In genomic region chr8:34743137-34743536, GRCm38 (mm10) we compare ENCODE assay signal across 27 mouse cellular contexts.
A peak's percentile ranks its signal among the peaks of the same experiment; 100 is the strongest.
DNase-seq lines count a peak whose midpoint lies in the region; ATAC-seq lines count a peak whose summit lies in the region.
"Had no signal": no experiment of that assay in that cellular context is flagged by ENCODE, and none has a peak within 500 bp of the region (broad histone marks: within the 10 kb centered on the region; RNA-seq: fewer than 3 reads in every experiment).

No protein-coding gene starts in this region.

- H3K27ac ChIP-seq in forebrain, embryonic 16.5 days (ENCODE audit: low read length), result no peak overlapping the region
- no peak overlapping the region for H3K27ac ChIP-seq in forebrain, embryonic 12.5 days
- H3K27ac ChIP-seq in neural tube, embryonic 13.5 days (replicated peaks), result no peak overlapping the region
- H3K27ac ChIP-seq in intestine, embryonic 15.5 days, result no peak overlapping the region
- H3K27ac ChIP-seq: embryonic facial prominence, embryonic 15.5 days; hindbrain, embryonic 14.5 days; limb, embryonic 10.5 days; limb, embryonic 15.5 days; liver, embryonic 13.5 days had no signal

- no peak overlapping the region for H3K4me3 ChIP-seq in forebrain, embryonic 16.5 days (replicated peaks; ENCODE audit: low read length)
- no peak overlapping the region for H3K4me3 ChIP-seq in forebrain, embryonic 12.5 days (replicated peaks)
- no peak overlapping the region for H3K4me3 ChIP-seq in neural tube, embryonic 13.5 days
- H3K4me3 ChIP-seq in intestine, embryonic 15.5 days (replicated peaks), result no peak overlapping the region
- H3K4me3 ChIP-seq: embryonic facial prominence, embryonic 15.5 days; heart, embryonic 12.5 days; limb, embryonic 10.5 days; limb, embryonic 15.5 days; liver, embryonic 13.5 days had no signal

- WGBS in forebrain, embryonic 16.5 days, result 33% methylated on average over 6 of the region's 6 CpGs
- WGBS in forebrain, embryonic 12.5 days, result 58% methylated on average over 6 of the region's 6 CpGs
- WGBS in neural tube, embryonic 13.5 days, result 53% methylated on average over 6 of the region's 6 CpGs
- 51% methylated on average over 6 of the region's 6 CpGs for WGBS in intestine, embryonic 15.5 days

- no peaks in the 10 kb centered on the region for H3K9me3 ChIP-seq in forebrain, embryonic 16.5 days (ENCODE audit: control insufficient read depth, low read length)
- no peaks in the 10 kb centered on the region for H3K9me3 ChIP-seq in forebrain, embryonic 12.5 days
- no peaks in the 10 kb centered on the region for H3K9me3 ChIP-seq in neural tube, embryonic 13.5 days
- H3K9me3 ChIP-seq in intestine, embryonic 15.5 days, result no peaks in the 10 kb centered on the region
- H3K9me3 ChIP-seq: embryonic facial prominence, embryonic 15.5 days; heart, embryonic 12.5 days; limb, embryonic 10.5 days; limb, embryonic 15.5 days; liver, embryonic 13.5 days had no signal

- H3K4me1 ChIP-seq in forebrain, embryonic 16.5 days (replicated peaks; ENCODE audit: control insufficient read depth, insufficient read depth, low read length), result 0 out of 2 replicates have a peak, but pooled peaks cover 3% of the 10 kb centered on the region
- H3K4me1 ChIP-seq in forebrain, embryonic 12.5 days, result 0 out of 2 replicates have a peak, but pooled peaks cover 5% of the 10 kb centered on the region
- peaks cover 6% of the 10 kb centered on the region for H3K4me1 ChIP-seq in neural tube, embryonic 13.5 days (replicated peaks)
- no peaks in the 10 kb centered on the region for H3K4me1 ChIP-seq in intestine, embryonic 15.5 days (replicated peaks)
- H3K4me1 ChIP-seq: embryonic facial prominence, embryonic 15.5 days; limb, embryonic 10.5 days; liver, embryonic 13.5 days had no signal

- no peak overlapping the region for H3K9ac ChIP-seq in forebrain, embryonic 16.5 days (replicated peaks; ENCODE audit: low read depth, low read length)
- no peak overlapping the region for H3K9ac ChIP-seq in forebrain, embryonic 12.5 days
- H3K9ac ChIP-seq in neural tube, embryonic 13.5 days, result no peak overlapping the region
- no peak overlapping the region for H3K9ac ChIP-seq in intestine, embryonic 15.5 days
- H3K9ac ChIP-seq: embryonic facial prominence, embryonic 15.5 days; heart, embryonic 12.5 days; hindbrain, embryonic 14.5 days; limb, embryonic 15.5 days; liver, embryonic 13.5 days had no signal

- H3K27me3 ChIP-seq in forebrain, embryonic 16.5 days (replicated peaks; ENCODE audit: control insufficient read depth, insufficient read depth, low read length), result no peaks in the 10 kb centered on the region
- H3K27me3 ChIP-seq in forebrain, embryonic 12.5 days, result no peaks in the 10 kb centered on the region
- peaks cover 4% of the 10 kb centered on the region; the same call in 1 of the 2 replicates for H3K27me3 ChIP-seq in neural tube, embryonic 13.5 days
- no peaks in the 10 kb centered on the region for H3K27me3 ChIP-seq in intestine, embryonic 15.5 days (replicated peaks)
- H3K27me3 ChIP-seq: embryonic facial prominence, embryonic 15.5 days; heart, embryonic 12.5 days; limb, embryonic 15.5 days; liver, embryonic 13.5 days had no signal

- H3K36me3 ChIP-seq in forebrain, embryonic 16.5 days (ENCODE audit: control insufficient read depth, insufficient read depth), result no peaks in the 10 kb centered on the region
- no peaks in the 10 kb centered on the region for H3K36me3 ChIP-seq in forebrain, embryonic 12.5 days (replicated peaks)
- no peaks in the 10 kb centered on the region for H3K36me3 ChIP-seq in neural tube, embryonic 13.5 days
- no peaks in the 10 kb centered on the region for H3K36me3 ChIP-seq in intestine, embryonic 15.5 days
- H3K36me3 ChIP-seq: embryonic facial prominence, embryonic 15.5 days; heart, embryonic 12.5 days; limb, embryonic 10.5 days; limb, embryonic 15.5 days; liver, embryonic 13.5 days had no signal

- H3K4me2 ChIP-seq in forebrain, embryonic 16.5 days (ENCODE audit: low read length), result no peak overlapping the region
- no peak overlapping the region for H3K4me2 ChIP-seq in forebrain, embryonic 12.5 days
- no peak overlapping the region for H3K4me2 ChIP-seq in neural tube, embryonic 13.5 days
- no peak overlapping the region for H3K4me2 ChIP-seq in intestine, embryonic 15.5 days (replicated peaks)
- H3K4me2 ChIP-seq: embryonic facial prominence, embryonic 15.5 days; heart, embryonic 12.5 days; hindbrain, embryonic 14.5 days; limb, embryonic 15.5 days; liver, embryonic 13.5 days had no signal

- 0 out of 2 replicates have a peak, but pooled peaks have one; percentile 26 for ATAC-seq in forebrain, embryonic 16.5 days
- no peak; the same call in 1 of the 2 replicates for ATAC-seq in forebrain, embryonic 12.5 days (ENCODE audit: low FRiP score)
- peak; percentile 53; the same call in 1 of the 2 replicates for ATAC-seq in neural tube, embryonic 13.5 days (ENCODE audit: low read depth)
- no peak for ATAC-seq in intestine, embryonic 15.5 days
- ATAC-seq: CD4-positive, CD25-positive, alpha-beta regulatory T cell, adult 4 months had no signal

- DNase-seq in neural tube, embryonic 10.5 days (ENCODE audit: extremely low spot score, low spot score), result no peak
- DNase-seq in Muller cell, postnatal 12 days (ENCODE audit: inconsistent ontology term), result peak; percentile 26
- peak; percentile 3 for DNase-seq in retina, embryonic 14.5 days (ENCODE audit: low spot score)
- DNase-seq in kidney, postnatal 4 days, result no peak
- DNase-seq: adrenal gland, postnatal 10 days; cerebellum, adult 11 months; cerebellum, adult 9-11 months; gastrocnemius, postnatal 14 days; kidney, adult 2 months; layer of hippocampus, postnatal 36 days; liver, embryonic 13.5 days; lung, adult 18-20 months; lung, postnatal 10 days; midbrain, embryonic 14.5 days; right cerebral cortex, postnatal 25 days; thymus, adult 2 months; thymus, postnatal 36 days had no signal

Comparison
In these comparisons a context has a peak if more than half of its experiments do, and no peak if none do; other contexts are left out.
1. ATAC-seq: peak in forebrain, embryonic 16.5 days (single experiment) and neural tube, embryonic 13.5 days (single experiment); none in forebrain, embryonic 12.5 days (single experiment) and intestine, embryonic 15.5 days (single experiment).
2. DNase-seq: peak in Muller cell, postnatal 12 days (single experiment) and retina, embryonic 14.5 days (single experiment); none in neural tube, embryonic 10.5 days (single experiment) and kidney, postnatal 4 days (0 of 2).